Mouse (Mus musculus): Measurements from ENCODE around the gene Olfr432.

- TF ChIP-seq CTCF (IDR thresholded peaks at IDR 0.05 in 2 of 3, conservative IDR thresholded peaks at IDR 0.05 in 1 of 3; ENCODE audit: control insufficient read depth in 1 of 3, insufficient read depth in 1 of 3, low read depth in 2 of 3, low read length in 3 of 3, poor library complexity in 1 of 3, severe bottlenecking in 1 of 3) (no peak), MAX (IDR thresholded peaks at IDR 0.05; ENCODE audit: low read length) (no peak), KAT2A (conservative IDR thresholded peaks at IDR 0.05; ENCODE audit: low read depth, low read length) (no peak), MXI1 (IDR thresholded peaks at IDR 0.05; ENCODE audit: low read depth, low read length) (no peak), POLR2A (IDR thresholded peaks at IDR 0.05; ENCODE audit: control insufficient read depth in 1 of 2, insufficient read depth in 1 of 2, low read depth in 1 of 2, low read length in 2 of 2, poor library complexity in 1 of 2) (no peak), ZMIZ1 (IDR thresholded peaks at IDR 0.05; ENCODE audit: low read depth, low read length) (no peak)
Observed at GRCm38 (mm10) chr1:174050532-174050931, 1.5 kb downstream of the Olfr432 start.

Data from MEL (cell line).